Comparison of ENCODE assay signal across 24 mouse cellular contexts in genomic region chr16:72085181-72085580, GRCm38 (mm10).
"Had no signal": no experiment of that assay in that cellular context is flagged by ENCODE, and none has a peak within 500 bp of the region (broad histone marks: within the 10 kb centered on the region; RNA-seq: fewer than 3 reads in every experiment).

No protein-coding gene starts in this region.

- H3K9ac ChIP-seq: kidney, embryonic 15.5 days; limb, embryonic 13.5 days; liver, embryonic 12.5 days; liver, embryonic 15.5 days; lung, embryonic 15.5 days; midbrain, embryonic 12.5 days had no signal

- H3K4me3 ChIP-seq: kidney, embryonic 15.5 days; limb, embryonic 10.5 days; limb, embryonic 13.5 days; liver, embryonic 12.5 days; liver, embryonic 15.5 days; lung, embryonic 15.5 days; megakaryocyte, embryonic 14.5 days; midbrain, embryonic 12.5 days had no signal

- H3K27ac ChIP-seq: kidney, embryonic 15.5 days; limb, embryonic 10.5 days; limb, embryonic 13.5 days; liver, embryonic 12.5 days; liver, embryonic 15.5 days; lung, embryonic 15.5 days; midbrain, embryonic 12.5 days; stomach, postnatal 0 days had no signal

- H3K4me1 ChIP-seq: kidney, embryonic 15.5 days; limb, embryonic 10.5 days; limb, embryonic 13.5 days; liver, embryonic 12.5 days; liver, embryonic 15.5 days; lung, embryonic 15.5 days; megakaryocyte, embryonic 14.5 days had no signal

- H3K27me3 ChIP-seq: kidney, embryonic 15.5 days; limb, embryonic 13.5 days; liver, embryonic 12.5 days; liver, embryonic 15.5 days; lung, embryonic 15.5 days; megakaryocyte, embryonic 14.5 days; midbrain, embryonic 12.5 days had no signal

- H3K9me3 ChIP-seq: kidney, embryonic 15.5 days; limb, embryonic 10.5 days; limb, embryonic 13.5 days; liver, embryonic 12.5 days; liver, embryonic 15.5 days; lung, embryonic 15.5 days; megakaryocyte, embryonic 14.5 days; midbrain, embryonic 12.5 days had no signal

- H3K4me2 ChIP-seq: kidney, embryonic 15.5 days; limb, embryonic 13.5 days; liver, embryonic 12.5 days; liver, embryonic 15.5 days; lung, embryonic 15.5 days; midbrain, embryonic 12.5 days had no signal

- H3K36me3 ChIP-seq: kidney, embryonic 15.5 days; limb, embryonic 10.5 days; limb, embryonic 13.5 days; liver, embryonic 12.5 days; liver, embryonic 15.5 days; lung, embryonic 15.5 days; midbrain, embryonic 12.5 days had no signal

- ATAC-seq: liver, embryonic 12.5 days had no signal

- DNase-seq: kidney, adult 11 months; kidney, adult 8-10 months; kidney, postnatal 10 days; kidney, postnatal 36 days; layer of hippocampus, postnatal 36 days; liver; lung, adult 18-20 months; lung, postnatal 10 days; lung, postnatal 36 days; right cerebral cortex, adult 18-20 months; right cerebral cortex, postnatal 14 days; right cerebral cortex, postnatal 4 days; thymus, adult 2 months; thymus, postnatal 14 days; thymus, postnatal 4 days had no signal
